Mouse (Mus musculus) embryonic facial prominence, embryonic 13.5 days (tissue): Measurements from ENCODE around the gene Fbxo40. TPM values are rescaled to one million over a fixed set of nuclear protein-coding genes. Genes with fewer than 3 reads are reported as not detected.
A peak's percentile ranks its signal among the peaks of the same experiment; 100 is the strongest.

ENCODE experiments used
- ATAC-seq: fragments of 200-750 bp; cut with Nextera tagmentation; 2 replicates; pipeline ENCODE4 v1.8.0; 2017; ENCODE audit warnings: low read depth; ENCODE audit not compliant: insufficient number of reproducible peaks, insufficient read depth, low FRiP score, low TSS enrichment
- H3K27ac ChIP-seq: fragments of 300-500 bp; sonication (generic); 2 replicates; pipeline ENCODE4 v1.5.1; 2015; ENCODE audit warnings: moderate library complexity, mild to moderate bottlenecking, inconsistent platforms
- H3K27me3 ChIP-seq: fragments of 300-500 bp; sonication (generic); 2 replicates; pipeline ENCODE4 v1.6.1; 2015; ENCODE audit warnings: mild to moderate bottlenecking, inconsistent platforms
- H3K36me3 ChIP-seq: fragments of 300-500 bp; sonication (generic); 2 replicates; pipeline ENCODE4 v1.6.1; 2015; ENCODE audit warnings: mild to moderate bottlenecking, inconsistent platforms
- H3K4me1 ChIP-seq: fragments of 300-500 bp; sonication (generic); 2 replicates; pipeline ENCODE4 v1.6.1; 2015; ENCODE audit warnings: inconsistent platforms
- H3K4me2 ChIP-seq: fragments of 300-500 bp; sonication (generic); 2 replicates; pipeline ENCODE4 v1.6.1; 2015; ENCODE audit warnings: moderate library complexity, mild to moderate bottlenecking, inconsistent platforms
- H3K4me3 ChIP-seq: fragments of 300-500 bp; sonication (generic); 2 replicates; pipeline ENCODE4 v1.5.1; 2015; ENCODE audit warnings: mild to moderate bottlenecking, inconsistent platforms
- H3K9ac ChIP-seq: fragments of 300-500 bp; sonication (generic); 2 replicates; pipeline ENCODE4 v1.6.1; 2015; ENCODE audit warnings: mild to moderate bottlenecking, inconsistent platforms
- H3K9me3 ChIP-seq: fragments of 300-500 bp; sonication (generic); 2 replicates; pipeline ENCODE4 v1.6.1; 2016; ENCODE audit warnings: inconsistent platforms
- WGBS: fragments of 180-500 bp; shearing (Covaris S2); methylation state at CpG from one replicate; pipeline ENCODE4 v1.1.7; 2015; ENCODE audit warnings: mixed read lengths; 5-methylcytosine and 5-hydroxymethylcytosine counted together
- polyA plus RNA-seq: library from polyadenylated mRNA; unstranded; fragments of >200 nt; fragmentation: Nextera tagmentation; extraction: Ambion mirVana; gene quantifications from 2 replicates; pipeline ENCODE4 v1.2.1, GENCODE M21; 2015

Gene Fbxo40
- not detected in 2 replicates for polyA plus RNA-seq

- ATAC-seq: no peak
- no peak within 1 kb of the TSS for H3K4me3 ChIP-seq
- no peaks in the 10 kb centered on the region for H3K27me3 ChIP-seq
- no peak within 1 kb of the TSS for H3K9ac ChIP-seq
- no peaks in the 10 kb centered on the region for H3K36me3 ChIP-seq
- no peak within 1 kb of the TSS for H3K27ac ChIP-seq
- WGBS: 59% methylated on average over 18 of the region's 18 CpGs
- H3K4me2 ChIP-seq: peak within 1 kb of the TSS; percentile 49
- H3K9me3 ChIP-seq: no peaks in the 10 kb centered on the region
- H3K4me1 ChIP-seq: peaks cover 17% of the 10 kb centered on the region
Measured at GRCm38 (mm10) chr16:36989999-36990625, at the start of gene Fbxo40. Gene Fbxo40, minus strand, starts transcription at chr16:36990467.

- Histone ChIP-seq H3K4me2 (no peak overlapping the region), H3K4me1 (no peaks in the 10 kb centered on the region), H3K9me3 (no peaks in the 10 kb centered on the region), H3K27me3 (no peaks in the 10 kb centered on the region), H3K9ac (no peak overlapping the region), H3K27ac (no peak overlapping the region), H3K36me3 (peaks cover 19% of the 10 kb centered on the region), H3K4me3 (no peak overlapping the region)
- WGBS: 96% methylated on average over 8 of the region's 8 CpGs
- ATAC-seq: no peak
Measured at GRCm38 (mm10) chr16:37034751-37035150, 44.5 kb upstream of the Fbxo40 start.

DNA sequence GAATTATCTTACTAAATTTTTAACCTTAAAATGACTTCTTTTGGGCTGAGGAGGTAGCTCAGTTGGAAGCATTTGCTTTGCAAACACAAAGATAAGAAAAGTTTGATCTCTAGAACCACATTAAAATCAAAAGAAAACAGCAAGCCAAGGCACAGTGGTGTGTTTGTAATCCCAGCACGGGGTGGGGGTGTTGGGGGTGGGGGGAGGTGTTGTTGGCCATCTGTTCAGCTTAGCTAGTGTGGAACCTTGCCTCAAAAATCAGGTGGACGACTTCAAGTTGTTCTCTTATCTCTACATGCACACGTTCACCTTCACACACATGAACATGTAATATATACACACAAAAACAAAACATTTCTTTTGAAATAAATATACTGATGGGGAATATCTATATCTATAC, 41.7 kb upstream of the Fbxo40 start:
- ATAC-seq: no peak
- Histone ChIP-seq H3K9me3 (no peaks in the 10 kb centered on the region), H3K4me3 (no peak overlapping the region), H3K4me2 (no peak overlapping the region), H3K27me3 (no peaks in the 10 kb centered on the region), H3K36me3 (peaks cover 25% of the 10 kb centered on the region), H3K9ac (no peak overlapping the region), H3K27ac (no peak overlapping the region), H3K4me1 (no peaks in the 10 kb centered on the region)
- 79% methylated on average over 3 of the region's 3 CpGs for WGBS

DNA sequence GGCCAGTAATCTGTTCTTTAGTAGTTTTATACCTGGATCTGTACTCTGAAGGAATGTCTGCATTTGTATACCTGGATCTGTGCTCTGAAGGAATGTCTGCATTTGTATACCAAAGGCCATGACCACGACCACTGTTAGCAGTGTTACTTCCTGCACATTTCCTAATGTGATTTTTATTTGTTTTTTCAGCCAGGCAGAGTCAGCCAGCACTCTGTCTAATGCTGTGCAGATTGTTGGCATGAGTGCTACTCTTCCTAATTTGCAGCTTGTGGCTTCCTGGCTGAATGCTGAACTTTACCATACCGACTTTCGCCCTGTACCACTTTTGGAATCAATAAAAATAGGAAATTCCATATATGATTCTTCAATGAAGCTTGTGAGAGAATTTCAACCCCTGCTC, 37.3 kb upstream of the Fbxo40 start:
- peaks cover 12% of the 10 kb centered on the region; the same call in 1 of the 2 replicates for H3K36me3 ChIP-seq
- H3K27ac ChIP-seq: no peak overlapping the region
- H3K4me3 ChIP-seq: no peak overlapping the region
- 75% methylated on average over 3 of the region's 3 CpGs for WGBS
- no peak overlapping the region for H3K9ac ChIP-seq
- ATAC-seq: no peak
- H3K27me3 ChIP-seq: no peaks in the 10 kb centered on the region
- H3K9me3 ChIP-seq: no peaks in the 10 kb centered on the region
- no peaks in the 10 kb centered on the region for H3K4me1 ChIP-seq
- no peak overlapping the region for H3K4me2 ChIP-seq

- peak overlapping the region; percentile 82 for H3K4me2 ChIP-seq
- no peak for ATAC-seq
- H3K4me1 ChIP-seq: peaks cover 14% of the 10 kb centered on the region
- WGBS: 63% methylated on average over 5 of the region's 5 CpGs
- peaks cover 8% of the 10 kb centered on the region; the same call in 1 of the 2 replicates for H3K36me3 ChIP-seq
- no peak overlapping the region for H3K27ac ChIP-seq
- H3K9me3 ChIP-seq: no peaks in the 10 kb centered on the region
- peak overlapping the region; percentile 79 for H3K9ac ChIP-seq
- peak overlapping the region; percentile 73 for H3K4me3 ChIP-seq
- no peaks in the 10 kb centered on the region for H3K27me3 ChIP-seq
Measured at GRCm38 (mm10) chr16:37012336-37012735, 22.1 kb upstream of the Fbxo40 start.

DNA sequence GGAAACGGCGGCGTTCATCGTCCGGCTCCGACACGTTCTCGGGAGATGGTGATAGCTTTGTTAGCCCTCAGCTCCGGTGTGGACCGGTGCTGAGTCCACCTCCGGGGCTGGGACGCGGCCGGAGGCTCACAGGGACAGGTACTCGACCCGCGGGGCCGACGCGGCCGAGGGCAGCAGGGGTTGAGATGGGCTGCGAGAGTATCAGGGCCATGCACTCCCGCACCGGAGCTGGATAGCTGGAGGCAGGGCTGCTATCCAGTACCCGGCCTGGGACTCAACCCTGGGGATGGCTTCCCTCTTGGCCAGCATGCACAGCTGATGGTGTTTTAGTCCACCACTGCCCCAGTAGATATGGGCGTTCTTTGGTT, 21.6 kb upstream of the Fbxo40 start:
- Histone ChIP-seq H3K4me2 (peak overlapping the region; percentile 82), H3K27me3 (no peaks in the 10 kb centered on the region), H3K9me3 (no peaks in the 10 kb centered on the region), H3K4me3 (peak overlapping the region; percentile 73), H3K4me1 (peaks cover 14% of the 10 kb centered on the region), H3K9ac (peak overlapping the region; percentile 79), H3K36me3 (peaks cover 8% of the 10 kb centered on the region; the same call in 1 of the 2 replicates), H3K27ac (no peak overlapping the region)
- ATAC-seq: no peak
- WGBS: 1% methylated on average over 26 of the region's 26 CpGs

GRCm38 (mm10) chr16:37011061-37011921, 21.0 kb upstream of the Fbxo40 start, which contains the start of gene Polq:
Gene Polq, plus strand, starts transcription at chr16:37011786.
- peak; percentile 91 for ATAC-seq
- WGBS: 4% methylated on average over 30 of the region's 30 CpGs
- Histone ChIP-seq H3K4me1 (peaks cover 14% of the 10 kb centered on the region), H3K9me3 (no peaks in the 10 kb centered on the region), H3K36me3 (peaks cover 8% of the 10 kb centered on the region; the same call in 1 of the 2 replicates), H3K4me2 (peak within 1 kb of the TSS; percentile 82), H3K27me3 (no peaks in the 10 kb centered on the region), H3K27ac (no peak within 1 kb of the TSS), H3K4me3 (peak within 1 kb of the TSS; percentile 73), H3K9ac (peak within 1 kb of the TSS; percentile 79)

DNA sequence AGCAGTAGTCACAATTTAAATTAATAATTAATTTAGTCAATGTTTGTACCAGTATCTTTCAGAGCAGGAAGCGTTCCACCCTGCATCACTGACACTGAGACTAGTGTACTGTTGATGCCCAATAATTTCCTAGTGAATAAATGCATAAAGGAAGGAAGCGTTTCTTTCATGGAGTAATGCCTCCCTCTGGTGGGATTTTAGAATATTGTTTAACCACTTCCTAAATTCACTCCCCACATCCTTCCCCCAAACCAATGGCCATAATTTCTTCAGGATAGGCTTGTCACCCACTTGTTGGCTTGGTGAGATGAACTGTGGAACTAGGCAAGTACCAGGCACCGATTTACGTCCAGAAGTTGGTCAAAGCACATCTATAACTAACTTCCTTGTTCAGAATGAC, 20.1 kb upstream of the Fbxo40 start:
- no peak overlapping the region for H3K4me3 ChIP-seq

DNA sequence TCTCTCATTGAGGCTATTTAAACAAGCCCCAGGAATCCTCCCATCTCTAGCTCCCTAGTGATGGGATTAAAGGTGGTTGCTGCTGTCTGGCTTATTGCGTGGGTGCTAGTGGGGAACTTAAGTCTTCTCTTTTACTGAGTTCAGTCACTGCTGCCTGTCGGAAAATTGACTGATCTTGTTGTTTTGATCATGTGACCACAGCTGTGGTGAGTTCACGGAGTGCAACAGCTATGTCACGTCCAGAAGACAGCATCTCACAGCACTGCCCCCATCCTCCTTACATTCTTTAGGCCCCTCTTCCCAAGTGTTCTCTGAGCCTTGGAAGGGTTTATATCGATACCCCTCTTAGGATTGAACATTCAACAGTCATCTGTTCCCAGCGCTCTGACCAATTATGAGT, 19.0 kb upstream of the Fbxo40 start:
- WGBS: 70% methylated on average over 6 of the region's 6 CpGs
- ATAC-seq: no peak

More for the DNA sequence above, 20.1 kb upstream of the Fbxo40 start:
- WGBS: 57% methylated on average over 4 of the region's 4 CpGs
- Histone ChIP-seq H3K27ac (no peak overlapping the region), H3K4me1 (peaks cover 14% of the 10 kb centered on the region), H3K27me3 (no peaks in the 10 kb centered on the region), H3K4me2 (peak overlapping the region; percentile 82; the same call in 1 of the 2 replicates), H3K36me3 (peaks cover 8% of the 10 kb centered on the region; the same call in 1 of the 2 replicates), H3K9ac (no peak overlapping the region), H3K9me3 (no peaks in the 10 kb centered on the region)
- no peak for ATAC-seq

DNA sequence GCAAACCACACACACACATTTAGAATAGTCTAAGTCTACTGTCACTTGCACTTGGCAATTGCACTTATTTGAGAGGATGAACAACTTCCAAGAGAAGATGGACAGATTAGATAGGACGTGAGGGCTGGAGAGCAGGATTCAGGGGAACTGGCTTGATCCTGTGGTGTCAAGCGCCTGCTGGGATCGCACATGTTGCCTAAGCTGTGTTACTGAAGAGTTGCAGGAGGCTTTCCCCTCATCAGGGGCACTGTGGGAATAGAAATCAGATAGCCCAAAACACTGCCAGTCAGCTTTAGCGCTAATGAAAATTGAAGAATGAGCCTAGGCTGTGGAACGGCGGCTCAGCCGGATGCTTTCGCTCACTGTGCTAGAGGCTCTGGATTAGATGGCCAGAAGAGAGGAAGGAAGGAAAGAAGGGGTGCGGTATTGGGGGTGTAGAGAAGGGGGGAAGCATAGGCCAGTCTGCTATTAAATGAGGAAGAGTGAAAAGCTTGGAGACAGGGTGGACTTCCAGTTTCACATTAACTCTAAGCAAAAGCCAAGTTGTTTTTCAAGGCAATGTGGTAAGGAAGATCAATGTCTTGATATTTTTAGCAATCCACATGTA, 9.2 kb upstream of the Fbxo40 start:
- no peak overlapping the region for H3K27ac ChIP-seq
- no peaks in the 10 kb centered on the region for H3K27me3 ChIP-seq
- H3K4me3 ChIP-seq: no peak overlapping the region
- no peak overlapping the region for H3K4me2 ChIP-seq
- 79% methylated on average over 9 of the region's 9 CpGs for WGBS
- H3K9me3 ChIP-seq: no peaks in the 10 kb centered on the region
- no peak for ATAC-seq
- no peaks in the 10 kb centered on the region for H3K36me3 ChIP-seq
- no peaks in the 10 kb centered on the region for H3K4me1 ChIP-seq
- H3K9ac ChIP-seq: no peak overlapping the region

More for the DNA sequence above, 19.0 kb upstream of the Fbxo40 start:
- Histone ChIP-seq H3K9me3 (no peaks in the 10 kb centered on the region), H3K4me3 (no peak overlapping the region), H3K4me1 (peaks cover 14% of the 10 kb centered on the region), H3K27me3 (no peaks in the 10 kb centered on the region), H3K9ac (no peak overlapping the region), H3K27ac (no peak overlapping the region), H3K4me2 (no peak overlapping the region), H3K36me3 (0 out of 2 replicates have a peak, but pooled peaks cover under 1% of the 10 kb centered on the region)

- 79% methylated on average over 6 of the region's 6 CpGs for WGBS
- H3K27me3 ChIP-seq: no peaks in the 10 kb centered on the region
- H3K4me3 ChIP-seq: no peak overlapping the region
- no peak overlapping the region for H3K4me2 ChIP-seq
- ATAC-seq: no peak
- no peaks in the 10 kb centered on the region for H3K9me3 ChIP-seq
- no peak overlapping the region for H3K9ac ChIP-seq
- H3K4me1 ChIP-seq: no peaks in the 10 kb centered on the region
- H3K36me3 ChIP-seq: no peaks in the 10 kb centered on the region
- no peak overlapping the region for H3K27ac ChIP-seq
Measured at GRCm38 (mm10) chr16:36997650-36998049, 7.4 kb upstream of the Fbxo40 start.
